Mouse (Mus musculus) CH12.LX (cell line): ENCODE measurements around the gene Camta1. TPM values are rescaled to one million over a fixed set of nuclear protein-coding genes. Genes with fewer than 3 reads are reported as not detected.

Experiments used
- DNase-seq: peaks from one replicate; pipeline ENCODE4 v3.0.0-alpha.2; 2013; ENCODE audit errors: extremely low read depth
- H3K27ac ChIP-seq: 2 replicates; pipeline ENCODE4 v1.5.1; 2012; ENCODE audit warnings: low read depth, mild to moderate bottlenecking, control low read depth, moderate library complexity; ENCODE audit not compliant: insufficient read depth
- H3K27me3 ChIP-seq: replicated peaks from 2 replicates; pipeline ENCODE3; 2012; ENCODE audit warnings: inconsistent platforms
- H3K36me3 ChIP-seq, 2 experiments: replicated peaks in 1 of 2; 2 replicates each; pipeline versions ENCODE3 to v1.6.1; 2012; ENCODE audit warnings: inconsistent platforms in 1 of 2, low read length in 1 of 2, mild to moderate bottlenecking in 1 of 2, mixed read lengths in 1 of 2, moderate library complexity in 1 of 2; ENCODE audit not compliant: control insufficient read depth in 1 of 2, insufficient read depth in 1 of 2
- H3K4me1 ChIP-seq, 2 experiments: 2 replicates each; pipeline ENCODE4 v1.6.1; 2012; ENCODE audit warnings: inconsistent platforms in 1 of 2, moderate library complexity in 1 of 2; ENCODE audit not compliant: insufficient read depth in 2 of 2, control insufficient read depth in 1 of 2
- H3K4me2 ChIP-seq: 2 replicates; pipeline ENCODE4 v1.6.1; 2012; ENCODE audit warnings: low read depth, mild to moderate bottlenecking, control low read depth; ENCODE audit not compliant: poor library complexity, insufficient read depth, severe bottlenecking
- H3K4me3 ChIP-seq, 3 experiments: fragments of 150-350 bp in 1 of 3; sonication (generic) in 1 of 3; replicated peaks in 1 of 3; 2 replicates each; pipeline versions ENCODE3 to v1.5.1; 2011 to 2012; ENCODE audit warnings: low read depth in 2 of 3, low read length in 2 of 3, mild to moderate bottlenecking in 2 of 3, moderate library complexity in 2 of 3, control low read depth in 1 of 3, improper control_type of control experiment in 1 of 3, inconsistent platforms in 1 of 3, mixed read lengths in 1 of 3; ENCODE audit not compliant: poor library complexity in 1 of 3
- H3K79me2 ChIP-seq: replicated peaks from 2 replicates; pipeline ENCODE4 v1.6.1; 2012; ENCODE audit warnings: mild to moderate bottlenecking, moderate library complexity; ENCODE audit not compliant: control insufficient read depth, poor library complexity, insufficient read depth, severe bottlenecking; ENCODE audit errors: extremely low read depth
- H3K9ac ChIP-seq: 2 replicates; pipeline ENCODE4 v1.6.1; 2012; ENCODE audit warnings: low read depth, mild to moderate bottlenecking, control low read depth, moderate library complexity; ENCODE audit not compliant: insufficient read depth
- H3K9me3 ChIP-seq: replicated peaks from 2 replicates; pipeline ENCODE3; 2012; ENCODE audit warnings: low read length, inconsistent platforms, mixed read lengths
- CHD1 ChIP-seq: IDR thresholded peaks from 2 replicates; pipeline ENCODE4 v1.6.1; 2012; ENCODE audit warnings: low read depth, low read length, improper control_type of control experiment, inconsistent platforms
- CTCF ChIP-seq, 2 experiments: IDR thresholded peaks in 1 of 2; conservative IDR thresholded peaks in 1 of 2; 2 replicates each; pipeline ENCODE4 v1.5.1; 2011 to 2012; ENCODE audit warnings: low read depth in 2 of 2, low read length in 2 of 2, improper control_type of control experiment in 1 of 2, inconsistent platforms in 1 of 2, mild to moderate bottlenecking in 1 of 2, moderate library complexity in 1 of 2
- E2F4 ChIP-seq: IDR thresholded peaks from 2 replicates; pipeline ENCODE4 v1.6.1; 2011; ENCODE audit warnings: low read depth, low read length, improper control_type of control experiment; ENCODE audit not compliant: insufficient replicate concordance
- EP300 ChIP-seq: IDR thresholded peaks from 2 replicates; pipeline ENCODE4 v1.6.1; 2011; ENCODE audit warnings: low read length, improper control_type of control experiment
- ETS1 ChIP-seq: conservative IDR thresholded peaks from 2 replicates; pipeline ENCODE4 v1.6.1; 2012; ENCODE audit warnings: low read depth, mild to moderate bottlenecking, inconsistent platforms, low read length, improper control_type of control experiment, moderate library complexity
- HCFC1 ChIP-seq: IDR thresholded peaks from 2 replicates; pipeline ENCODE4 v1.6.1; 2012; ENCODE audit warnings: low read depth, mild to moderate bottlenecking, inconsistent platforms, low read length, improper control_type of control experiment
- JUND ChIP-seq: conservative IDR thresholded peaks from 2 replicates; pipeline ENCODE4 v1.6.1; 2011; ENCODE audit warnings: low read depth, low read length, improper control_type of control experiment
- KAT2A ChIP-seq: IDR thresholded peaks from 2 replicates; pipeline ENCODE4 v1.6.1; 2012; ENCODE audit warnings: low read length, improper control_type of control experiment, inconsistent platforms; ENCODE audit not compliant: insufficient replicate concordance
- MEF2A ChIP-seq: IDR thresholded peaks from 2 replicates; pipeline ENCODE4 v1.6.1; 2014; ENCODE audit warnings: low read depth, mild to moderate bottlenecking, inconsistent platforms, low read length, improper control_type of control experiment, borderline replicate concordance
- MXI1 ChIP-seq: IDR thresholded peaks from 2 replicates; pipeline ENCODE4 v1.6.1; 2011; ENCODE audit warnings: mild to moderate bottlenecking, low read depth, low read length, improper control_type of control experiment
- MYC ChIP-seq: IDR thresholded peaks from 2 replicates; pipeline ENCODE4 v1.6.1; 2011; ENCODE audit warnings: low read depth, mild to moderate bottlenecking, improper control_type of control experiment, low read length
- NELFE ChIP-seq: IDR thresholded peaks from 2 replicates; pipeline ENCODE4 v1.6.1; 2011; ENCODE audit warnings: low read depth, low read length, improper control_type of control experiment
- NRF1 ChIP-seq: IDR thresholded peaks from 2 replicates; pipeline ENCODE4 v1.6.1; 2014; ENCODE audit warnings: low read depth, mild to moderate bottlenecking, inconsistent platforms, low read length, improper control_type of control experiment, moderate library complexity
- PAX5 ChIP-seq: IDR thresholded peaks from 2 replicates; pipeline ENCODE4 v1.6.1; 2012; ENCODE audit warnings: low read length, inconsistent platforms, mixed read lengths
- POLR2A ChIP-seq: IDR thresholded peaks from 2 replicates; pipeline ENCODE4 v1.6.1; 2011; ENCODE audit warnings: low read depth, mild to moderate bottlenecking, improper control_type of control experiment, low read length
- POLR2AphosphoS2 ChIP-seq: IDR thresholded peaks from 2 replicates; pipeline ENCODE4 v1.6.1; 2011; ENCODE audit warnings: low read depth, low read length, improper control_type of control experiment
- RAD21 ChIP-seq: IDR thresholded peaks from 2 replicates; pipeline ENCODE4 v1.6.1; 2011; ENCODE audit warnings: low read depth, mild to moderate bottlenecking, low read length, improper control_type of control experiment, moderate library complexity
- SMC3 ChIP-seq: IDR thresholded peaks from 2 replicates; pipeline ENCODE4 v1.6.1; 2011; ENCODE audit warnings: low read depth, low read length, improper control_type of control experiment
- ZKSCAN1 ChIP-seq: IDR thresholded peaks from 2 replicates; pipeline ENCODE4 v1.6.1; 2012; ENCODE audit warnings: low read depth, inconsistent platforms, low read length, improper control_type of control experiment, borderline replicate concordance
- ZNF384 ChIP-seq: IDR thresholded peaks from 2 replicates; pipeline ENCODE4 v1.6.1; 2012; ENCODE audit warnings: low read depth, low read length, improper control_type of control experiment, inconsistent platforms
- dilution Hi-C: fragments of 300-500 bp; cut with MboI; formaldehyde crosslinking; loops from 2 replicates; pipeline ENCODE4 v1.14.3; 2020; ENCODE audit warnings: low sequenced_read_pairs; ENCODE audit not compliant: extremely low pct_unique_long_range_greater_than_20kb, extremely low pct_ligation_motif_present
- in situ Hi-C: fragments of 300-500 bp; cut with MboI; formaldehyde crosslinking; loops from 3 replicates; pipeline ENCODE4 v1.14.3; 2019; ENCODE audit warnings: low sequenced_read_pairs, low pct_ligation_motif_present, low pct_unique_long_range_greater_than_20kb, mixed read lengths
- polyA plus RNA-seq: library from polyadenylated mRNA; unstranded; fragments of >175 nt; gene quantifications from 2 replicates; pipeline ENCODE4 v1.2.1, GENCODE M21; 2012; ENCODE audit warnings: low read depth; ENCODE audit not compliant: insufficient read length
- total RNA-seq, 2 experiments: library from RNA; depleted of rRNA; stranded (reverse); fragments of 300-350 nt in 1 of 2; fragments of >200 nt in 1 of 2; gene quantifications; 2 replicates each; pipeline ENCODE4 v1.2.3; 2012 to 2014

Gene Camta1
- total and polyA plus RNA-seq, 3 experiments = 9.9 to 32.5 (median 15.3) TPM

DNA sequence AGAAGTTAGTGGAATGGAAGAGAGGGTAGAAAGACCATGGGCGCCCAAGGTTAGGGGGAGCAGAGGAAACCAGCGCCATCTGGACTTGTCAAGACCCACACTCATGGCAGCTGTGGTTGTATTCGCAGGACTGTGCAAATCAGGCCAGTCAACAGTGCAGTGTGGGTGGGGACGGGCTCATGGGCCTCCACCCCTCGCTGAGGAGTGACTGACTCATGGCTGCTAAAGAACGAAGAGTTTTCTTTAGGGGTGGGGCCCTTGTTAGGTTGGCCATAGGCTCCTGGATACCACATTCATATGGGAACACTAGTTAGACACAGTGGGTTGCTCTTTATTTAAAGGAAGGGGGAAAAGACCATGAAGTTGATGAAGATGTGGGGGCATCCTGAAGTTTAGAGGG lies 383.7 kb downstream of the Camta1 start:
- Histone ChIP-seq H3K27ac (no peak overlapping the region), H3K27me3 (no peaks in the 10 kb centered on the region), H3K4me2 (no peak overlapping the region), H3K9me3 (peaks cover 92% of the 10 kb centered on the region), H3K36me3 (no peaks in the 10 kb centered on the region), H3K79me2 (no peaks in the 10 kb centered on the region), H3K9ac (no peak overlapping the region), H3K4me1 (no peaks in the 10 kb centered on the region), H3K4me3 (no peak overlapping the region)
- dilution Hi-C loops = no loop called here
- in situ Hi-C loops = no loop called here
- TF ChIP-seq CHD1 (no peak), EP300 (no peak), RAD21 (no peak), MYC (no peak), ZKSCAN1 (no peak), HCFC1 (no peak), NELFE (no peak), MXI1 (no peak), SMC3 (no peak), MEF2A (no peak), KAT2A (no peak), NRF1 (no peak), CTCF (conservative IDR thresholded peaks at IDR 0.05 in 1 of 2, IDR thresholded peaks at IDR 0.05 in 1 of 2; ENCODE audit: low read depth in 2 of 2, low read length in 2 of 2) (no peak), POLR2A (no peak), ETS1 (no peak), ZNF384 (no peak), POLR2AphosphoS2 (no peak)
- DNase-seq = no peak

GRCm38 (mm10) chr4:151474895-151475470 lies 386.7 kb downstream of the Camta1 start:
- Histone ChIP-seq H3K9ac (no peak overlapping the region), H3K4me2 (no peak overlapping the region), H3K36me3 (no peaks in the 10 kb centered on the region), H3K27ac (no peak overlapping the region), H3K79me2 (no peaks in the 10 kb centered on the region), H3K4me1 (no peaks in the 10 kb centered on the region), H3K27me3 (no peaks in the 10 kb centered on the region), H3K4me3 (no peak overlapping the region), H3K9me3 (peaks cover 92% of the 10 kb centered on the region)
- DNase-seq = no peak
- dilution Hi-C loops (no loop called here), in situ Hi-C loops (no loop called here)
- no peak for TF ChIP-seq PAX5
- TF ChIP-seq JUND = no peak
- no peak for TF ChIP-seq ETS1
- no peak for TF ChIP-seq CTCF (conservative IDR thresholded peaks at IDR 0.05 in 1 of 2, IDR thresholded peaks at IDR 0.05 in 1 of 2; ENCODE audit: low read depth in 2 of 2, low read length in 2 of 2)
- TF ChIP-seq MYC = no peak
- no peak for TF ChIP-seq E2F4
- no peak for TF ChIP-seq SMC3
- no peak for TF ChIP-seq EP300
